In the genomic region with DNA sequence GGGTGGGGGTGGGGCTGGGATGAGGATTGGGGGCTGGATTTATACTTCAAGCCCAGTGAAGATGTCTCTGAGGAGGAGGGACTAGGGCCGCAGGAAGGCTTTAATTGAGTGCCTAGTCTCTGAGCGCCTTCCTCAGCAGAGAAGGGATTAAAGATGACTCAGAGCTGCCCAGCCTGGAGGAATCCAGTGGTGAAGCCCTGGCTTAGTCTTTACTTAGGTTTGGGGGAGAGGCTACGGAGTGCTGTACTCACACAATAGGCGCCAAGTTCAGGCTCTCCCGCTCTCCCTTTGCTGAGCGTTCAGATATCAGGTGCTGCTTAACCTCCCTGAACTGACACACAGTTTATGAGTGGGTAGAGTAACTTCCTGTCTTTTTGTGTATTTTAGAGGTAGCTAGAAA, we compare ENCODE assay signal across 8 mouse cellular contexts.
DNase-seq lines count a peak whose midpoint lies in the region; ATAC-seq lines count a peak whose summit lies in the region.

No protein-coding gene starts in this region.

- 1% methylated on average over 6 of the region's 6 CpGs for WGBS in forebrain, embryonic 10.5 days
- WGBS in hindbrain, embryonic 15.5 days = 0% methylated on average over 6 of the region's 6 CpGs
- 2% methylated on average over 6 of the region's 6 CpGs for WGBS in liver, embryonic 13.5 days (ENCODE audit: insufficient replicate concordance)

- peak overlapping the region; percentile 93 for H3K27ac ChIP-seq in forebrain, embryonic 10.5 days
- H3K27ac ChIP-seq in hindbrain, embryonic 15.5 days (replicated peaks) = peak overlapping the region; percentile 79
- peak overlapping the region; percentile 95 for H3K27ac ChIP-seq in liver, embryonic 13.5 days

- H3K9ac ChIP-seq in hindbrain, embryonic 15.5 days = peak overlapping the region; percentile 40
- peak overlapping the region; percentile 73 for H3K9ac ChIP-seq in liver, embryonic 13.5 days

- no peaks in the 10 kb centered on the region for H3K9me3 ChIP-seq in forebrain, embryonic 10.5 days
- H3K9me3 ChIP-seq in hindbrain, embryonic 15.5 days = no peaks in the 10 kb centered on the region
- no peaks in the 10 kb centered on the region for H3K9me3 ChIP-seq in liver, embryonic 13.5 days (replicated peaks)

- H3K4me2 ChIP-seq in hindbrain, embryonic 15.5 days = peak overlapping the region; percentile 59
- peak overlapping the region; percentile 73 for H3K4me2 ChIP-seq in liver, embryonic 13.5 days

- ATAC-seq in hindbrain, embryonic 15.5 days (ENCODE audit: low FRiP score, low read depth) = peak; percentile 51; the same call in 1 of the 2 replicates
- peak; percentile 61 for ATAC-seq in liver, embryonic 13.5 days (ENCODE audit: low read depth)

- no peaks in the 10 kb centered on the region for H3K27me3 ChIP-seq in forebrain, embryonic 10.5 days (ENCODE audit: poor library complexity, severe bottlenecking)
- H3K27me3 ChIP-seq in hindbrain, embryonic 15.5 days = no peaks in the 10 kb centered on the region
- no peaks in the 10 kb centered on the region for H3K27me3 ChIP-seq in liver, embryonic 13.5 days

- H3K36me3 ChIP-seq in forebrain, embryonic 10.5 days (replicated peaks) = no peaks in the 10 kb centered on the region
- H3K36me3 ChIP-seq in hindbrain, embryonic 15.5 days = no peaks in the 10 kb centered on the region
- no peaks in the 10 kb centered on the region for H3K36me3 ChIP-seq in liver, embryonic 13.5 days

- H3K4me3 ChIP-seq in forebrain, embryonic 10.5 days = peak overlapping the region; percentile 61
- peak overlapping the region; percentile 59 for H3K4me3 ChIP-seq in hindbrain, embryonic 15.5 days
- H3K4me3 ChIP-seq in liver, embryonic 13.5 days (replicated peaks) = peak overlapping the region; percentile 74

- DNase-seq in ovary, postnatal 36 days (ENCODE audit: low spot score) = peak; percentile 24
- DNase-seq in ovary, postnatal 10 days (ENCODE audit: low spot score) = no peak
- peak; percentile 37 for DNase-seq in c-Kit-positive CD71-negative TER-119-negative erythroid progenitor cells, embryonic 14.5 days (ENCODE audit: low read depth)
- DNase-seq in forebrain, embryonic 10.5 days (ENCODE audit: extremely low spot score, low spot score) = peak; percentile 41
- DNase-seq in liver, embryonic 13.5 days = peak; percentile 45
- DNase-seq in natural killer cell, adult 2 months (ENCODE audit: low spot score in 2 of 2) = peak; percentile 37 to 40
- peak; percentile 67 for DNase-seq in thymus, postnatal 0 days (ENCODE audit: low spot score)

- H3K4me1 ChIP-seq in forebrain, embryonic 10.5 days = peaks cover 36% of the 10 kb centered on the region
- H3K4me1 ChIP-seq in hindbrain, embryonic 15.5 days (replicated peaks) = peaks cover 30% of the 10 kb centered on the region
- H3K4me1 ChIP-seq in liver, embryonic 13.5 days (replicated peaks) = peaks cover 33% of the 10 kb centered on the region
